Mouse (Mus musculus): ENCODE data around the gene F12.

GRCm38 (mm10) chr13:55371740-55372139 is 54.9 kb downstream of the F12 start:
- no peak for TF ChIP-seq POLR2A (IDR thresholded peaks at IDR 0.05; ENCODE audit: borderline replicate concordance, control insufficient read depth, low read depth, low read length)
- no peak for TF ChIP-seq CTCF (IDR thresholded peaks at IDR 0.05; ENCODE audit: control insufficient read depth, insufficient read depth, low read length)

Measured in bone marrow, adult 2 months (tissue).